Mouse (Mus musculus) forebrain, embryonic 16.5 days (tissue): Measurements from ENCODE around the gene Rab1a. TPM values are rescaled to one million over a fixed set of nuclear protein-coding genes. Genes with fewer than 3 reads are reported as not detected.

Experiments used
- ATAC-seq: fragments of 200-750 bp; cut with Nextera tagmentation; 2 replicates; pipeline ENCODE4 v1.8.0; 2017; ENCODE audit warnings: mild to moderate bottlenecking, moderate library complexity
- H3K27ac ChIP-seq: fragments of 300-500 bp; sonication (generic); 2 replicates; pipeline ENCODE4 v1.5.1; 2014; ENCODE audit warnings: low read length, control low read depth
- H3K27me3 ChIP-seq: fragments of 300-500 bp; sonication (generic); replicated peaks from 2 replicates; pipeline ENCODE4 v1.6.1; 2014; ENCODE audit warnings: low read length; ENCODE audit not compliant: control insufficient read depth, insufficient read depth
- H3K36me3 ChIP-seq: fragments of 300-500 bp; sonication (generic); 2 replicates; pipeline ENCODE4 v1.6.1; 2014; ENCODE audit not compliant: control insufficient read depth, insufficient read depth
- H3K4me1 ChIP-seq: fragments of 300-500 bp; sonication (generic); replicated peaks from 2 replicates; pipeline ENCODE4 v1.6.1; 2014; ENCODE audit warnings: low read length; ENCODE audit not compliant: control insufficient read depth, insufficient read depth
- H3K4me2 ChIP-seq: fragments of 300-500 bp; sonication (generic); 2 replicates; pipeline ENCODE4 v1.6.1; 2014; ENCODE audit warnings: mild to moderate bottlenecking, low read length, control low read depth
- H3K4me3 ChIP-seq: fragments of 300-500 bp; sonication (generic); replicated peaks from 2 replicates; pipeline ENCODE4 v1.5.1; 2014; ENCODE audit warnings: mild to moderate bottlenecking, low read length, control low read depth
- H3K9ac ChIP-seq: fragments of 300-500 bp; sonication (generic); replicated peaks from 2 replicates; pipeline ENCODE4 v1.6.1; 2014; ENCODE audit warnings: low read depth, low read length, control low read depth
- H3K9me3 ChIP-seq: fragments of 300-500 bp; sonication (generic); 2 replicates; pipeline ENCODE4 v1.6.1; 2016; ENCODE audit warnings: low read length; ENCODE audit not compliant: control insufficient read depth
- WGBS: fragments of 180-500 bp; shearing (Covaris S2); extraction: QIAGEN DNeasy Blood & Tissue Kit; methylation state at CpG from one replicate; pipeline ENCODE4 v1.1.7; 2014; 5-methylcytosine and 5-hydroxymethylcytosine counted together
- polyA plus RNA-seq: library from polyadenylated mRNA; unstranded; fragments of >200 nt; fragmentation: Nextera tagmentation; extraction: Ambion mirVana; gene quantifications from 2 replicates; pipeline ENCODE4 v1.2.1, GENCODE M21; 2015

The Rab1a gene
- polyA plus RNA-seq, 1 experiment from 2014 or later = 315 TPM

DNA sequence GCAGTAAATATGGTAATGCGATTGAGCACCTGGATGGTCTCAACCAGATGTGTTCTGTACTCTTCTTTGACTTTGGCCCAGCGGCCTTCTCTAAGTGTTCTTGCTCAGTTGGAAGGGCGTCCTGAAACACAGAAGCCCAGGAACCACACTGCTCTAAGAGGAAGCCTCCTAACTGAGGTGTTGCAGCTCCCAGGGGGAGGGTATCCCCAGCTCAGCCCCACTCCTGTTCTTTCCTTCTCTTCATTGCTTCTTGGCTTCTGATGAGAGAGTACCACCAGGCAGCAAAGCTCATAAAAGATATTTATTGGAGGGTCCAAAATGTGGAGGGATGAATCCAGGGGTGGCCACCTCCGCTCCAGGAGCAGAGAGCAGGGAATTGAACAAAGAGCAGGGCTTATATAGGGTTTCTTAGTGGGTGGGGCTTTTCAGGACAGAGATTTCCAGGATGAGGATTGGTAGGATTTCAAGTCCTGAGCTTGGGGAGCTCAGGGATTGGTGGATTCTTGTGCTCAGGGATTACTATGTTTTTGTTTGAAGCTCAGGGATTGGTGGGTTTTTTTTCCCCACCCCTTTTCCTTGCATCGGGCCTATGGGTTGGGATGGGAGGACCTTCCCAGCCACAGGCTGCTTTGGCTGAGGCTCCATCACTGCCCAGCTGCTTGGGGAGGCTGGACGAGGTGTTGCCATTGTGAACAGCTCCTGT, 49.4 kb downstream of the Rab1a start:
- H3K4me1 ChIP-seq = peaks cover 22% of the 10 kb centered on the region
- no peaks in the 10 kb centered on the region for H3K36me3 ChIP-seq
- H3K27ac ChIP-seq = no peak overlapping the region
- no peak for ATAC-seq
- H3K9ac ChIP-seq = no peak overlapping the region
- 88% methylated on average over 6 of the region's 6 CpGs for WGBS
- H3K27me3 ChIP-seq = no peaks in the 10 kb centered on the region; the same call in 1 of the 2 replicates
- no peak overlapping the region for H3K4me2 ChIP-seq
- H3K4me3 ChIP-seq = no peak overlapping the region
- no peaks in the 10 kb centered on the region for H3K9me3 ChIP-seq

- no peak overlapping the region for H3K9ac ChIP-seq
- H3K4me2 ChIP-seq = no peak overlapping the region
- 60% methylated on average over 2 of the region's 2 CpGs for WGBS
- H3K27me3 ChIP-seq = no peaks in the 10 kb centered on the region; the same call in 1 of the 2 replicates
- no peak overlapping the region for H3K27ac ChIP-seq
- no peaks in the 10 kb centered on the region for H3K36me3 ChIP-seq
- H3K9me3 ChIP-seq = no peaks in the 10 kb centered on the region
- H3K4me3 ChIP-seq = no peak overlapping the region
- peaks cover 9% of the 10 kb centered on the region for H3K4me1 ChIP-seq
- no peak for ATAC-seq
Observed at GRCm38 (mm10) chr11:20253088-20253487, 51.9 kb downstream of the Rab1a start.

DNA sequence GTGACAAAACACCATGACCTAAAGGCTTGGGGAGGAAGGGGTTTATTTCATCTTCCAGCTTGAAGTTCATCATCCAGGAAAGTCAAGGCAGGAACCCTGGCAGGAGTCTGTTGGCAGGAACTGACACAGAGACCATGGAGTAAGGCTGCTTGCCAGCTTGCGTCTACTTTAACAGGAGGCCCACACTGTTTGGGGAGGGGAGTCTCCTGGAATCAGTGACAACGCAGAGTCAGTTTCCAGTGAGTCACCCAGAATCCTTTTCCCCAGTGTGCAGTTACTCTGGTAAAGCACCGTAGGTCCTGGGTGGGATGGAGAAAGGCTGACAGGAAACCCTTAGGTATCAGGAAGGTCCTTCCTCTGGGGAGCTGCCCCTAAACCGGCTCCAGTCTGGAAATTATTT, 53.6 kb downstream of the Rab1a start:
- 81% methylated on average over 4 of the region's 4 CpGs for WGBS
- Histone ChIP-seq H3K4me2 (no peak overlapping the region), H3K4me1 (peaks cover 2% of the 10 kb centered on the region; the same call in 1 of the 2 replicates), H3K36me3 (no peaks in the 10 kb centered on the region), H3K27ac (no peak overlapping the region), H3K9me3 (no peaks in the 10 kb centered on the region), H3K9ac (no peak overlapping the region), H3K4me3 (no peak overlapping the region), H3K27me3 (no peaks in the 10 kb centered on the region; the same call in 1 of the 2 replicates)
- no peak for ATAC-seq

GRCm38 (mm10) chr11:20262628-20263380, 61.6 kb downstream of the Rab1a start:
- no peak overlapping the region for H3K4me3 ChIP-seq
- H3K4me1 ChIP-seq = 0 out of 2 replicates have a peak, but pooled peaks cover 2% of the 10 kb centered on the region
- WGBS = 63% methylated on average over 8 of the region's 8 CpGs
- no peak overlapping the region for H3K27ac ChIP-seq
- no peaks in the 10 kb centered on the region for H3K9me3 ChIP-seq
- H3K9ac ChIP-seq = no peak overlapping the region
- ATAC-seq = peak; percentile 69
- H3K36me3 ChIP-seq = no peaks in the 10 kb centered on the region
- H3K4me2 ChIP-seq = no peak overlapping the region
- no peaks in the 10 kb centered on the region for H3K27me3 ChIP-seq

GRCm38 (mm10) chr11:20269885-20270284, 68.7 kb downstream of the Rab1a start:
- Histone ChIP-seq H3K9me3 (no peaks in the 10 kb centered on the region), H3K36me3 (no peaks in the 10 kb centered on the region), H3K27me3 (no peaks in the 10 kb centered on the region), H3K4me2 (no peak overlapping the region), H3K4me1 (no peaks in the 10 kb centered on the region), H3K4me3 (no peak overlapping the region), H3K27ac (no peak overlapping the region), H3K9ac (no peak overlapping the region)
- 80% methylated on average over 6 of the region's 6 CpGs for WGBS
- no peak for ATAC-seq

DNA sequence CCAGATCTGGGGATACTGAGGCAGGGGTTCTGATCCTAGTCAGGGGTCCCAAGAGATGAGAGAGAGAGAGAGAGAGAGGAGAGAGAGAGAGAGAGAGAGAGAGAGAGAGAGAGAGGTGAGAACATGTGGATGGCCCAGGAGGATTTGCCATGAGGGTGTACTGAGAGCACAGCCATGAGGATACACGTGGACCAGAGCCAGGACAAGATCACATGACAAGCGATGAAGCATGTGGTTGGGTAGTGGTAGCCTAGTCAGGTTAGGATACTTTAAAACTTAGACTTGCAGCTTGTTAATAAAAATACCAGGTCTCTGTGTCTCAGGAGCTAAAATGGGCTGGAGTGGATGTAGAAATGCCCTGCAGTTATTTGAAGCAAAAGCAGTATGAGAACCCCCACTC, 74.7 kb downstream of the Rab1a start:
- Histone ChIP-seq H3K4me1 (no peaks in the 10 kb centered on the region), H3K4me2 (no peak overlapping the region), H3K9me3 (no peaks in the 10 kb centered on the region), H3K9ac (no peak overlapping the region), H3K4me3 (no peak overlapping the region), H3K27ac (no peak overlapping the region), H3K27me3 (no peaks in the 10 kb centered on the region), H3K36me3 (no peaks in the 10 kb centered on the region)
- WGBS = 66% methylated on average over 2 of the region's 2 CpGs
- ATAC-seq = no peak

Other genes with a start within 250 kb of the Rab1a start
- 189 and 208 TPM in 2 replicates for gene Actr2, start 88.5 kb upstream of the Rab1a start, polyA plus RNA-seq
- gene Cep68, start 48.0 kb downstream of the Rab1a start, polyA plus RNA-seq = 29.1 and 29.8 TPM in 2 replicates
- gene Slc1a4, start 131.3 kb downstream of the Rab1a start, polyA plus RNA-seq = 56.4 and 60.0 TPM in 2 replicates